Mouse (Mus musculus): ENCODE measurements at regions not wholly inside any gene's neighbourhood (a gene's known extent, or its start where the extent isn't known, plus 50 kb on each side); places are given as distances from the start of the nearest gene placed in this dataset.

DNA sequence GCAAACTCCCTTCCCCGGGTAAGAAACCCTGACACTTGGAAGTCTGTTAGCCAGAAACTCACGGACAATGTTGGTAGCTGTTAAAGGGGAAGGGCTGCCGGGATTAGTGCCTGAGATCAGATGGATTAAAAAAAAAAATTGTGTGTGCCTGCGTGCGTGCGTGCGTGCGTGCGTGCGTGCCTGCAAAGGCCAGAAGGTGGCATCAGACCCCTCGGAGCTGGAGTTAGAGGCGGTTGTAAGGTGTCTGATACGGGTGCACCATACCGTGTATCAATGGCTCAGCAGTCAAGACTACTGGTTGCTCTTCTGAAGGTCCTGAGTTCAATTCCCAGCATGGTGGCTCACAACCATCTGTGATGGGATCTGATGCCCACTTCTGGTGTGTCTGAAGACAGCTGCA, 59.0 kb upstream of the Ccdc167 start:
- no peak for ATAC-seq
- H3K27ac ChIP-seq (ENCODE audit: low read depth, low read length) = no peak overlapping the region
- TF ChIP-seq CTCF (IDR thresholded peaks at IDR 0.05; ENCODE audit: low read depth) = no peak
- no peaks in the 10 kb centered on the region for H3K36me3 ChIP-seq (ENCODE audit: insufficient read depth)
- H3K4me3 ChIP-seq (ENCODE audit: low read depth, low read length) = no peak overlapping the region
- DNase-seq = no peak
- no peak overlapping the region for H3K9ac ChIP-seq
- no peak overlapping the region for H3K4me2 ChIP-seq (ENCODE audit: low read depth)
- H3K4me1 ChIP-seq (ENCODE audit: insufficient read depth) = no peaks in the 10 kb centered on the region
- 87% methylated on average over 14 of the region's 14 CpGs for WGBS
- no peaks in the 10 kb centered on the region for H3K9me3 ChIP-seq (ENCODE audit: low read length)
- H3K27me3 ChIP-seq (ENCODE audit: insufficient read depth, low read length) = no peaks in the 10 kb centered on the region

DNA sequence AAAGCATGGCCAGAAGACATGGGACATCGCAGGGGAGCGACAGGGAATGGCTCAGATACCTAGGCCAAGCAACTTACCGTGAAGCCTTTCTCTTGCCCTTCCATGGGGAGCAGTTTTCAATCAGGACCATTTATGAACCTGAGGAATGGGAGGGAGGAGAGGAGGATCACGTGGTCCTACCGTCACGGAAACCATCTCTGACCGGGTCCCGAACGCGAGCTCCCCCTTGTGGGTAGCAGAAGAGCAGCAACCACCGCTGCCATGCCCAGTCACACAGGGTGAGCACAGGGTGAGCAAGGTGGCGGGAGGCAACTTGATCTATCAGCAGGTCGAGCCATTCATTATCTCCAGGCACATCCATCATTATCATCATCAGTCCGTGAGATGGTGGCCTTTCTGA, 56.5 kb upstream of the Ccdc167 start:
- H3K9me3 ChIP-seq (ENCODE audit: low read length) = no peaks in the 10 kb centered on the region
- H3K27me3 ChIP-seq (ENCODE audit: insufficient read depth, low read length) = no peaks in the 10 kb centered on the region
- DNase-seq (no peak), ATAC-seq (no peak)
- H3K27ac ChIP-seq (ENCODE audit: low read depth, low read length) = no peak overlapping the region
- no peak overlapping the region for H3K4me2 ChIP-seq (ENCODE audit: low read depth)
- WGBS = 26% methylated on average over 14 of the region's 14 CpGs
- no peak overlapping the region for H3K9ac ChIP-seq
- H3K36me3 ChIP-seq (ENCODE audit: insufficient read depth) = no peaks in the 10 kb centered on the region
- no peaks in the 10 kb centered on the region for H3K4me1 ChIP-seq (ENCODE audit: insufficient read depth)
- H3K4me3 ChIP-seq (ENCODE audit: low read depth, low read length) = no peak overlapping the region
- TF ChIP-seq CTCF (IDR thresholded peaks at IDR 0.05; ENCODE audit: low read depth) = peak; percentile 62

DNA sequence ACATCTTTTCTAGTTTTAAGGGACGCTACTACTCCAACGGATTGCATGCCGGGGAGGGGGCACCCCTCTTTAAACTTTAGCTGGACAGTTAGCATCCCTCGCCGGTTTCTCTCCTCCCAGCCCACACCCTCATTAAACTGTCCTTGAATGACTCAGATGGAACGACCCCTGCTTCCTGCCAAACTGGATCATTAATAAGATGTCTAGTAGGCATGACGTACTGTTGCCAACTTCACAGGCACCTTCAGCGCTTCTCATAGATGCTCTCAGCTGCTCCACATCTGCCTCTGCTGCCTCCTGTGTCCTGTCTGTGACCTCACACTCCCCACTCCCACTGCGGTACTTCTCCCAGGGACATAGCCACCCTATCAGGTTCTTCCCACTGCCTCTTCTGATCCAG, 54.1 kb upstream of the Ccdc167 start:
- no peaks in the 10 kb centered on the region for H3K36me3 ChIP-seq (ENCODE audit: insufficient read depth)
- ATAC-seq = no peak
- H3K27ac ChIP-seq (ENCODE audit: low read depth, low read length) = no peak overlapping the region
- no peak overlapping the region for H3K9ac ChIP-seq
- no peak for TF ChIP-seq CTCF (IDR thresholded peaks at IDR 0.05; ENCODE audit: low read depth)
- H3K27me3 ChIP-seq (ENCODE audit: insufficient read depth, low read length) = no peaks in the 10 kb centered on the region
- no peaks in the 10 kb centered on the region for H3K9me3 ChIP-seq (ENCODE audit: low read length)
- WGBS = 71% methylated on average over 9 of the region's 9 CpGs
- no peak overlapping the region for H3K4me2 ChIP-seq (ENCODE audit: low read depth)
- H3K4me1 ChIP-seq (ENCODE audit: insufficient read depth) = no peaks in the 10 kb centered on the region
- no peak for DNase-seq
- H3K4me3 ChIP-seq (ENCODE audit: low read depth, low read length) = no peak overlapping the region

DNA sequence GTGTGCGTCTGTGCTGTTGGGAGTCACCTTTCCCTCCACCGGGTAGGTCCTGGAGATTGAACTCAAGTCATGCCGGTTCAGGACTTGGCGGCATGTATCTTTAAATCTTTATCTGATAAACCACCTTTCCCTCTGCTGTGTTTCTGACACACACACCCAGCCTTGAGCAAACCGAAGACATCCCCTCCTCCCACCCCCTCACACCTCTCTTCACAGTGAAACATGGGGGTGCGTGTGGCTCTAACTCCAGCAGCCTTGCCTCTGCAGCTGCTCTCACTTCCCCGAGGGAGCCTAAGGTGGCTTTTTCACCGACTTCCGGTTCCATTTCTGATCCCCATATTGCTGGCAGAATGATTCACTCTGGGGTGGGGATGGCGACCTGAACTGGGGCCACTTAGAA, 52.8 kb upstream of the Ccdc167 start:
- DNase-seq = no peak
- Histone ChIP-seq H3K27me3 (ENCODE audit: insufficient read depth, low read length) (no peaks in the 10 kb centered on the region), H3K36me3 (ENCODE audit: insufficient read depth) (no peaks in the 10 kb centered on the region), H3K9me3 (ENCODE audit: low read length) (no peaks in the 10 kb centered on the region), H3K9ac (no peak overlapping the region), H3K4me2 (ENCODE audit: low read depth) (no peak overlapping the region), H3K4me3 (ENCODE audit: low read depth, low read length) (no peak overlapping the region), H3K4me1 (ENCODE audit: insufficient read depth) (no peaks in the 10 kb centered on the region), H3K27ac (ENCODE audit: low read depth, low read length) (no peak overlapping the region)
- 87% methylated on average over 10 of the region's 10 CpGs for WGBS
- no peak for ATAC-seq
- TF ChIP-seq CTCF (IDR thresholded peaks at IDR 0.05; ENCODE audit: low read depth) = no peak

DNA sequence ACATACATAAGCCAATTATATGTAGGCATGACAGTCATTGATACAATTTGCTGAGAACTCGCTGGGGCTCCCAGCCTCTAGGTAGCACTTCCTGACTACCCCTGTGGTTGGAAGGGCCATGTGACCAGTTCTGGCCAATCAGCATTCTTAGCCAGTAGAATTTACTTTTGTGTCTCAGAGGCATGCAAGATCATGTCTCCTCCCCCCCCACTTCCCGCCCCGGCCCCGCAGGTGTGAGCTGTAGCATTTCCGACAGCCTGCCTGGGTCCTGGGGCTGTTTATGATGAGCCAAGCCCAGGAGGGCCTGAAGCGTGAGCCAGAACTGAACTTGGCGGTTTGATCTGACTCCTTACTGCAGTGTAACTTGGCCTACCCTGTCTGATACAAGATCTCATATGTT, 52.3 kb upstream of the Ccdc167 start:
- H3K9ac ChIP-seq = no peak overlapping the region
- ATAC-seq (no peak), DNase-seq (no peak)
- H3K27ac ChIP-seq (ENCODE audit: low read depth, low read length) = no peak overlapping the region
- WGBS = 73% methylated on average over 7 of the region's 7 CpGs
- no peaks in the 10 kb centered on the region for H3K9me3 ChIP-seq (ENCODE audit: low read length)
- H3K4me1 ChIP-seq (ENCODE audit: insufficient read depth) = no peaks in the 10 kb centered on the region
- no peaks in the 10 kb centered on the region for H3K36me3 ChIP-seq (ENCODE audit: insufficient read depth)
- H3K4me3 ChIP-seq (ENCODE audit: low read depth, low read length) = no peak overlapping the region
- TF ChIP-seq CTCF (IDR thresholded peaks at IDR 0.05; ENCODE audit: low read depth) = no peak
- no peaks in the 10 kb centered on the region for H3K27me3 ChIP-seq (ENCODE audit: insufficient read depth, low read length)
- no peak overlapping the region for H3K4me2 ChIP-seq (ENCODE audit: low read depth)

DNA sequence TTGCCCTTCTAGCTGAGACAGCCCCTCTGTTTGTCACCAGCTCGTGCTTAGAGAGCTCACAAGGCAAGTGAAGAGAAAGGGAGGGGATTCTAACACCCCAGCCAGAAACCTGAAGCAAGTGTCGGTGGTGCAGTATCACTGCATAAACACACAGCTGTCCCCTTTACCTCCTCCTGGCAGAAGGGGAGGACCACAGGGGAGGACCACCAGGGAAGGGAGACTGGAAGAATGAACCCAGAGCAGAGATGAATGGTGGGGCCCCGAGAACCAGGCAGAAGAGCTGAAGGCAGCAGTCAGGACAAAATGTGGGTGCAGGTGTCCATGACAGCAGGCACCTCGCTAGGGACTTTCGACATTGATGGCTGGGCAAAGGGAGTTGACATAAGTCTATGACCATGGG, 51.8 kb upstream of the Ccdc167 start:
- Histone ChIP-seq H3K27me3 (ENCODE audit: insufficient read depth, low read length) (no peaks in the 10 kb centered on the region), H3K9ac (no peak overlapping the region), H3K4me1 (ENCODE audit: insufficient read depth) (no peaks in the 10 kb centered on the region), H3K36me3 (ENCODE audit: insufficient read depth) (no peaks in the 10 kb centered on the region), H3K4me2 (ENCODE audit: low read depth) (no peak overlapping the region), H3K4me3 (ENCODE audit: low read depth, low read length) (no peak overlapping the region), H3K27ac (ENCODE audit: low read depth, low read length) (no peak overlapping the region), H3K9me3 (ENCODE audit: low read length) (no peaks in the 10 kb centered on the region)
- WGBS = 56% methylated on average over 5 of the region's 5 CpGs
- TF ChIP-seq CTCF (IDR thresholded peaks at IDR 0.05; ENCODE audit: low read depth) = no peak
- ATAC-seq = peak; percentile 63
- DNase-seq = no peak

All from forebrain, postnatal 0 days (tissue).